Mouse (Mus musculus) hindbrain, embryonic 12.5 days (tissue): ENCODE data around the gene Cdon. TPM values are rescaled to one million over a fixed set of nuclear protein-coding genes. Genes with fewer than 3 reads are reported as not detected.

Experiments used
- ATAC-seq: fragments of 200-750 bp; cut with Nextera tagmentation; 2 replicates; pipeline ENCODE4 v1.8.0; 2017; ENCODE audit warnings: moderate TSS enrichment; ENCODE audit not compliant: low FRiP score
- H3K27ac ChIP-seq: fragments of 300-500 bp; sonication (generic); 2 replicates; pipeline ENCODE4 v1.5.1; 2016; ENCODE audit warnings: mild to moderate bottlenecking
- H3K27me3 ChIP-seq: fragments of 300-500 bp; sonication (generic); 2 replicates; pipeline ENCODE4 v1.6.1; 2016; ENCODE audit warnings: mild to moderate bottlenecking
- H3K36me3 ChIP-seq: fragments of 300-500 bp; sonication (generic); 2 replicates; pipeline ENCODE4 v1.6.1; 2016; ENCODE audit warnings: mild to moderate bottlenecking
- H3K4me1 ChIP-seq: fragments of 300-500 bp; sonication (generic); 2 replicates; pipeline ENCODE4 v1.6.1; 2016
- H3K4me2 ChIP-seq: fragments of 300-500 bp; sonication (generic); replicated peaks from 2 replicates; pipeline ENCODE4 v1.6.1; 2016; ENCODE audit warnings: mild to moderate bottlenecking
- H3K4me3 ChIP-seq: fragments of 300-500 bp; sonication (generic); 2 replicates; pipeline ENCODE4 v1.5.1; 2016; ENCODE audit warnings: mild to moderate bottlenecking
- H3K9ac ChIP-seq: fragments of 300-500 bp; sonication (generic); 2 replicates; pipeline ENCODE4 v1.6.1; 2016; ENCODE audit warnings: mild to moderate bottlenecking, moderate library complexity
- H3K9me3 ChIP-seq: fragments of 300-500 bp; sonication (generic); replicated peaks from 2 replicates; pipeline ENCODE4 v1.6.1; 2016; ENCODE audit warnings: mild to moderate bottlenecking
- WGBS: fragments of 180-500 bp; shearing (Covaris S2); methylation state at CpG from one replicate; pipeline ENCODE4 v1.1.7; 2016; 5-methylcytosine and 5-hydroxymethylcytosine counted together
- polyA plus RNA-seq: library from polyadenylated mRNA; unstranded; fragments of >200 nt; fragmentation: Nextera tagmentation; extraction: Ambion mirVana; gene quantifications from 2 replicates; pipeline ENCODE4 v1.2.1, GENCODE M21; 2016

Gene Cdon
- polyA plus RNA-seq, 1 experiment from 2014 or later, result 21.5 TPM

GRCm38 (mm10) chr9:35556494-35557102 is 135.7 kb downstream of the Cdon start:
- Histone ChIP-seq H3K9ac (no peak overlapping the region), H3K9me3 (no peaks in the 10 kb centered on the region), H3K27ac (no peak overlapping the region), H3K4me3 (no peak overlapping the region), H3K36me3 (peaks cover 8% of the 10 kb centered on the region), H3K4me1 (peaks cover 13% of the 10 kb centered on the region), H3K27me3 (0 out of 2 replicates have a peak, but pooled peaks cover 12% of the 10 kb centered on the region), H3K4me2 (no peak overlapping the region)
- 79% methylated on average over 12 of the region's 12 CpGs for WGBS
- ATAC-seq, result no peak

Other genes starting within 250 kb of the Cdon start
- 73.1 and 73.8 TPM in 2 replicates for gene Dcps, start 245.1 kb upstream of the Cdon start, polyA plus RNA-seq
- 90.6 and 94.2 TPM in 2 replicates for gene Srpr, start 221.0 kb upstream of the Cdon start, polyA plus RNA-seq
- 11.9 and 13.4 TPM in 2 replicates for gene Tirap, start 220.8 kb upstream of the Cdon start, polyA plus RNA-seq
- 45.7 and 50.4 TPM in 2 replicates for gene Foxred1, start 210.1 kb upstream of the Cdon start, polyA plus RNA-seq
- 62.2 and 62.6 TPM in 2 replicates for gene Fam118b, start 153.3 kb upstream of the Cdon start, polyA plus RNA-seq
- gene Rpusd4, start 153.3 kb upstream of the Cdon start, polyA plus RNA-seq, result 24.2 and 26.4 TPM in 2 replicates
- gene Gm1113, start 97.1 kb downstream of the Cdon start, polyA plus RNA-seq, result not detected in 2 replicates
- 11.5 and 12.6 TPM in 2 replicates for gene Ddx25, start 137.4 kb downstream of the Cdon start, polyA plus RNA-seq
- gene Pus3, start 137.5 kb downstream of the Cdon start, polyA plus RNA-seq, result 16.3 and 16.7 TPM in 2 replicates
- gene Pate2, start 149.2 kb downstream of the Cdon start, polyA plus RNA-seq, result 2.0 and 2.3 TPM in 2 replicates
- 21.8 and 22.3 TPM in 2 replicates for gene Hyls1, start 149.3 kb downstream of the Cdon start, polyA plus RNA-seq
- not detected in 2 replicates for gene Pate4, start 190.8 kb downstream of the Cdon start, polyA plus RNA-seq
- not detected in 2 replicates for gene Pate3, start 227.1 kb downstream of the Cdon start, polyA plus RNA-seq